Comparison of ENCODE assay signal across 9 mouse cellular contexts in genomic region chr10:110927491-110927890, GRCm38 (mm10). TPM values are rescaled to one million over a fixed set of nuclear protein-coding genes. Genes with fewer than 3 reads are reported as not detected.
DNase-seq lines count a peak whose midpoint lies in the region; ATAC-seq lines count a peak whose summit lies in the region.
"Had no signal": no experiment of that assay in that cellular context is flagged by ENCODE, and none has a peak within 500 bp of the region (broad histone marks: within the 10 kb centered on the region; RNA-seq: fewer than 3 reads in every experiment).

No protein-coding gene starts in this region.

- WGBS in forebrain, embryonic 15.5 days: 58% methylated on average over 11 of the region's 11 CpGs
- WGBS in forebrain, embryonic 11.5 days: 83% methylated on average over 11 of the region's 11 CpGs
- WGBS in neural tube, embryonic 14.5 days: 63% methylated on average over 11 of the region's 11 CpGs
- WGBS in neural tube, embryonic 15.5 days: 66% methylated on average over 11 of the region's 11 CpGs
- 35% methylated on average over 11 of the region's 11 CpGs for WGBS in heart, embryonic 11.5 days (ENCODE audit: insufficient replicate concordance)
- whole genome bisulfite sequencing in stomach, embryonic 14.5 days: 27% methylated on average over 11 of the region's 11 CpGs

- no peak overlapping the region for H3K9ac ChIP-seq in forebrain, embryonic 15.5 days (replicated peaks)
- no peak overlapping the region for H3K9ac ChIP-seq in forebrain, embryonic 11.5 days (ENCODE audit: low read length)
- no peak overlapping the region for H3K9ac ChIP-seq in neural tube, embryonic 14.5 days (replicated peaks; ENCODE audit: low read depth, low read length)
- no peak overlapping the region for H3K9ac ChIP-seq in neural tube, embryonic 15.5 days (replicated peaks)
- H3K9ac ChIP-seq in heart, embryonic 11.5 days (ENCODE audit: low read depth, low read length): peak overlapping the region; percentile 46; the same call in 1 of the 2 replicates
- no peak overlapping the region for H3K9ac ChIP-seq in stomach, embryonic 14.5 days (replicated peaks; ENCODE audit: low read depth, low read length)

- H3K36me3 ChIP-seq in forebrain, embryonic 15.5 days: no peaks in the 10 kb centered on the region
- no peaks in the 10 kb centered on the region for H3K36me3 ChIP-seq in forebrain, embryonic 11.5 days (ENCODE audit: control insufficient read depth, insufficient read depth, low read length)
- no peaks in the 10 kb centered on the region for H3K36me3 ChIP-seq in neural tube, embryonic 14.5 days (ENCODE audit: control insufficient read depth, insufficient read depth, low read length)
- H3K36me3 ChIP-seq in neural tube, embryonic 15.5 days: no peaks in the 10 kb centered on the region
- peaks cover 3% of the 10 kb centered on the region; the same call in 1 of the 2 replicates for H3K36me3 ChIP-seq in heart, embryonic 11.5 days (ENCODE audit: control insufficient read depth, insufficient read depth, low read length)
- H3K36me3 ChIP-seq in stomach, embryonic 14.5 days (ENCODE audit: control insufficient read depth, insufficient read depth, low read length): no peaks in the 10 kb centered on the region

- H3K27me3 ChIP-seq in forebrain, embryonic 15.5 days: no peaks in the 10 kb centered on the region
- H3K27me3 ChIP-seq in forebrain, embryonic 11.5 days (ENCODE audit: control insufficient read depth, insufficient read depth, low read length): no peaks in the 10 kb centered on the region
- H3K27me3 ChIP-seq in neural tube, embryonic 14.5 days (ENCODE audit: control insufficient read depth, insufficient read depth, low read length): no peaks in the 10 kb centered on the region
- H3K27me3 ChIP-seq in neural tube, embryonic 15.5 days (replicated peaks): no peaks in the 10 kb centered on the region
- no peaks in the 10 kb centered on the region for H3K27me3 ChIP-seq in heart, embryonic 11.5 days (ENCODE audit: control insufficient read depth, insufficient read depth, low read length)
- H3K27me3 ChIP-seq in stomach, embryonic 14.5 days (ENCODE audit: control insufficient read depth, insufficient read depth, low read length): no peaks in the 10 kb centered on the region
- H3K27me3 ChIP-seq: CH12.LX had no signal

- H3K9me3 ChIP-seq in forebrain, embryonic 15.5 days: no peaks in the 10 kb centered on the region
- H3K9me3 ChIP-seq in forebrain, embryonic 11.5 days (ENCODE audit: control insufficient read depth, low read length): no peaks in the 10 kb centered on the region
- no peaks in the 10 kb centered on the region for H3K9me3 ChIP-seq in neural tube, embryonic 14.5 days (ENCODE audit: control insufficient read depth, low read length)
- no peaks in the 10 kb centered on the region for H3K9me3 ChIP-seq in neural tube, embryonic 15.5 days (replicated peaks)
- H3K9me3 ChIP-seq in heart, embryonic 11.5 days (replicated peaks; ENCODE audit: control insufficient read depth, low read length): no peaks in the 10 kb centered on the region
- H3K9me3 ChIP-seq in stomach, embryonic 14.5 days (ENCODE audit: control insufficient read depth, low read depth, low read length): no peaks in the 10 kb centered on the region

- H3K27ac ChIP-seq in forebrain, embryonic 15.5 days (replicated peaks): peak overlapping the region; percentile 60
- H3K27ac ChIP-seq in forebrain, embryonic 11.5 days (ENCODE audit: low read depth, low read length): no peak overlapping the region
- peak overlapping the region; percentile 39; the same call in 1 of the 2 replicates for H3K27ac ChIP-seq in neural tube, embryonic 14.5 days (ENCODE audit: low read depth, low read length)
- no peak overlapping the region for H3K27ac ChIP-seq in neural tube, embryonic 15.5 days (replicated peaks)
- peak overlapping the region; percentile 70 for H3K27ac ChIP-seq in heart, embryonic 11.5 days (ENCODE audit: low read depth, low read length)
- H3K27ac ChIP-seq in stomach, embryonic 14.5 days (ENCODE audit: low read length): peak overlapping the region; percentile 48; the same call in 1 of the 2 replicates

- peak; percentile 61 for ATAC-seq in forebrain, embryonic 15.5 days (replicated peaks)
- ATAC-seq in forebrain, embryonic 11.5 days (replicated peaks; ENCODE audit: low FRiP score): no peak
- ATAC-seq in neural tube, embryonic 14.5 days (ENCODE audit: low read depth): no peak
- no peak for ATAC-seq in neural tube, embryonic 15.5 days (ENCODE audit: low FRiP score)
- no peak for ATAC-seq in heart, embryonic 11.5 days (replicated peaks; ENCODE audit: insufficient number of reproducible peaks, low FRiP score, low TSS enrichment)
- no peak for ATAC-seq in stomach, embryonic 14.5 days (ENCODE audit: insufficient number of reproducible peaks, insufficient read depth, low FRiP score, low read depth)

- no peak overlapping the region for H3K4me3 ChIP-seq in forebrain, embryonic 15.5 days
- H3K4me3 ChIP-seq in forebrain, embryonic 11.5 days (ENCODE audit: low read depth, low read length): no peak overlapping the region
- no peak overlapping the region for H3K4me3 ChIP-seq in neural tube, embryonic 14.5 days (ENCODE audit: low read depth, low read length)
- no peak overlapping the region for H3K4me3 ChIP-seq in neural tube, embryonic 15.5 days (replicated peaks)
- H3K4me3 ChIP-seq in heart, embryonic 11.5 days (ENCODE audit: low read depth, low read length): no peak overlapping the region
- H3K4me3 ChIP-seq in stomach, embryonic 14.5 days (ENCODE audit: low read depth, low read length): no peak overlapping the region

- DNase-seq in forebrain, embryonic 11.5 days (ENCODE audit: low spot score): no peak
- DNase-seq in T-cell, adult 2 months (ENCODE audit: low spot score): no peak
- no peak for DNase-seq in embryo, embryonic 9.5 days (ENCODE audit: extremely low spot score)

- peaks cover 80% of the 10 kb centered on the region for H3K4me1 ChIP-seq in forebrain, embryonic 15.5 days
- H3K4me1 ChIP-seq in forebrain, embryonic 11.5 days (replicated peaks; ENCODE audit: control insufficient read depth, insufficient read depth, low read length): peaks cover 7% of the 10 kb centered on the region; the same call in 1 of the 2 replicates
- peaks cover 37% of the 10 kb centered on the region for H3K4me1 ChIP-seq in neural tube, embryonic 14.5 days (ENCODE audit: control insufficient read depth, insufficient read depth, low read length)
- peaks cover 59% of the 10 kb centered on the region for H3K4me1 ChIP-seq in neural tube, embryonic 15.5 days
- peaks cover 65% of the 10 kb centered on the region for H3K4me1 ChIP-seq in heart, embryonic 11.5 days (ENCODE audit: control insufficient read depth, insufficient read depth, low read length)
- H3K4me1 ChIP-seq in stomach, embryonic 14.5 days (ENCODE audit: control insufficient read depth, insufficient read depth, low read length): peaks cover 36% of the 10 kb centered on the region

- no peak overlapping the region for H3K4me2 ChIP-seq in forebrain, embryonic 15.5 days (replicated peaks)
- H3K4me2 ChIP-seq in forebrain, embryonic 11.5 days (ENCODE audit: low read depth, low read length, severe bottlenecking): no peak overlapping the region
- H3K4me2 ChIP-seq in neural tube, embryonic 14.5 days (ENCODE audit: low read depth, low read length): no peak overlapping the region
- no peak overlapping the region for H3K4me2 ChIP-seq in neural tube, embryonic 15.5 days
- peak overlapping the region; percentile 29; the same call in 1 of the 2 replicates for H3K4me2 ChIP-seq in heart, embryonic 11.5 days
- H3K4me2 ChIP-seq in stomach, embryonic 14.5 days (replicated peaks; ENCODE audit: low read depth, low read length): no peak overlapping the region; the same call in 1 of the 2 replicates

RNA-seq across cellular contexts. Expression of gene Csrp2, which starts 7.9 kb away (rescaled TPM):
- polyA plus RNA-seq in forebrain, embryonic 15.5 days (2015; fragmentation: Nextera tagmentation; extraction: Ambion mirVana): 195 and 203 TPM in 2 replicates
- polyA plus RNA-seq in forebrain, embryonic 11.5 days (2014; fragmentation: Nextera tagmentation; extraction: Ambion mirVana): 169 and 173 TPM in 2 replicates
- polyA plus RNA-seq in neural tube, embryonic 14.5 days (2014; fragmentation: Nextera tagmentation; extraction: Ambion mirVana): 137 and 169 TPM in 2 replicates
- polyA plus RNA-seq in neural tube, embryonic 15.5 days (2015; fragmentation: Nextera tagmentation; extraction: Ambion mirVana): 146 and 165 TPM in 2 replicates
- 430 and 458 TPM in 2 replicates for polyA plus RNA-seq in heart, embryonic 11.5 days (2014; fragmentation: Nextera tagmentation; extraction: Ambion mirVana)
- 192 and 199 TPM in 2 replicates for polyA plus RNA-seq in stomach, embryonic 14.5 days (2014; fragmentation: Nextera tagmentation; extraction: Ambion mirVana)

Comparison
In these comparisons a context has a peak if more than half of its experiments do, and no peak if none do; other contexts are left out.
1. H3K27ac ChIP-seq: peak in forebrain, embryonic 15.5 days (single experiment), neural tube, embryonic 14.5 days (single experiment), heart, embryonic 11.5 days (single experiment) and stomach, embryonic 14.5 days (single experiment); none in forebrain, embryonic 11.5 days (single experiment) and neural tube, embryonic 15.5 days (single experiment).